Mouse (Mus musculus): ENCODE measurements around the gene Irgc1.
A peak's percentile ranks its signal among the peaks of the same experiment; 100 is the strongest.

- 0 out of 2 replicates have a peak, but pooled peaks have one; percentile 4 for TF ChIP-seq CTCF (IDR thresholded peaks at IDR 0.05; ENCODE audit: borderline replicate concordance, insufficient read depth, low read length)
- no peak for TF ChIP-seq POLR2A (IDR thresholded peaks at IDR 0.05; ENCODE audit: low read depth, low read length)
Measured at GRCm38 (mm10) chr7:24474811-24475506, 22.9 kb upstream of the Irgc1 start.

Data from embryonic fibroblast, embryonic 13.5 days (primary cell).